Mouse (Mus musculus): ENCODE results near the gene S100a14. TPM values are rescaled to one million over a fixed set of nuclear protein-coding genes. Genes with fewer than 3 reads are reported as not detected.
A peak's percentile ranks its signal among the peaks of the same experiment; 100 is the strongest.

S100a14 gene
- not detected in 2 replicates for polyA plus RNA-seq (2012; rRNA removed)

- no peak within 1 kb of the TSS for H3K27ac ChIP-seq (ENCODE audit: insufficient read depth, low read length)
- TF ChIP-seq POLR2A (IDR thresholded peaks at IDR 0.05; ENCODE audit: extremely low read depth, insufficient read depth, low read length): no peak
- no peak for TF ChIP-seq CTCF (IDR thresholded peaks at IDR 0.05; ENCODE audit: extremely low read depth, insufficient read depth, low read length)
Observed at GRCm38 (mm10) chr3:90526580-90526979, at the start of gene S100a14. Gene S100a14, plus strand, starts transcription at chr3:90526856.

GRCm38 (mm10) chr3:90486998-90487397 is 39.7 kb upstream of the S100a14 start:
- Histone ChIP-seq H3K27ac (ENCODE audit: insufficient read depth, low read length) (no peak overlapping the region), H3K4me1 (ENCODE audit: control insufficient read depth, insufficient read depth, low read length) (no peaks in the 10 kb centered on the region), H3K4me3 (ENCODE audit: insufficient read depth, low read length) (no peak overlapping the region)
- no peak for TF ChIP-seq CTCF (IDR thresholded peaks at IDR 0.05; ENCODE audit: extremely low read depth, insufficient read depth, low read length)
- no peak for TF ChIP-seq POLR2A (IDR thresholded peaks at IDR 0.05; ENCODE audit: extremely low read depth, insufficient read depth, low read length)

More at GRCm38 (mm10) chr3:90526580-90526979, at the start of gene S100a14:
- Histone ChIP-seq H3K4me3 (ENCODE audit: insufficient read depth, low read length) (no peak within 1 kb of the TSS), H3K4me1 (ENCODE audit: control insufficient read depth, insufficient read depth, low read length) (no peaks in the 10 kb centered on the region)

GRCm38 (mm10) chr3:90488576-90488975 is 38.1 kb upstream of the S100a14 start:
- TF ChIP-seq POLR2A (IDR thresholded peaks at IDR 0.05; ENCODE audit: extremely low read depth, insufficient read depth, low read length) (no peak), CTCF (IDR thresholded peaks at IDR 0.05; ENCODE audit: extremely low read depth, insufficient read depth, low read length) (no peak)
- Histone ChIP-seq H3K4me3 (ENCODE audit: insufficient read depth, low read length) (no peak overlapping the region), H3K4me1 (ENCODE audit: control insufficient read depth, insufficient read depth, low read length) (no peaks in the 10 kb centered on the region), H3K27ac (ENCODE audit: insufficient read depth, low read length) (no peak overlapping the region)

- Histone ChIP-seq H3K4me1 (ENCODE audit: control insufficient read depth, insufficient read depth, low read length) (no peaks in the 10 kb centered on the region), H3K4me3 (ENCODE audit: insufficient read depth, low read length) (peak within 1 kb of the TSS; percentile 55), H3K27ac (ENCODE audit: insufficient read depth, low read length) (peak within 1 kb of the TSS; percentile 69)
- peak; percentile 62 for TF ChIP-seq CTCF (IDR thresholded peaks at IDR 0.05; ENCODE audit: extremely low read depth, insufficient read depth, low read length)
- peak; percentile 55; the same call in 1 of the 2 replicates for TF ChIP-seq POLR2A (IDR thresholded peaks at IDR 0.05; ENCODE audit: extremely low read depth, insufficient read depth, low read length)
Observed at GRCm38 (mm10) chr3:90490696-90491256, 35.9 kb upstream of the S100a14 start, which contains the start of gene Snapin. Gene Snapin, minus strand, starts transcription at chr3:90491033.

- TF ChIP-seq POLR2A (IDR thresholded peaks at IDR 0.05; ENCODE audit: extremely low read depth, insufficient read depth, low read length) (no peak), CTCF (IDR thresholded peaks at IDR 0.05; ENCODE audit: extremely low read depth, insufficient read depth, low read length) (no peak)
- no peak overlapping the region for H3K27ac ChIP-seq (ENCODE audit: insufficient read depth, low read length)
- H3K4me3 ChIP-seq (ENCODE audit: insufficient read depth, low read length): no peak overlapping the region; the same call in 1 of the 2 replicates
- H3K4me1 ChIP-seq (ENCODE audit: control insufficient read depth, insufficient read depth, low read length): no peaks in the 10 kb centered on the region
Observed at GRCm38 (mm10) chr3:90491350-90491749, 35.3 kb upstream of the S100a14 start.

GRCm38 (mm10) chr3:90493831-90494540 is 32.7 kb upstream of the S100a14 start:
- no peak for TF ChIP-seq POLR2A (IDR thresholded peaks at IDR 0.05; ENCODE audit: extremely low read depth, insufficient read depth, low read length)
- no peak for TF ChIP-seq CTCF (IDR thresholded peaks at IDR 0.05; ENCODE audit: extremely low read depth, insufficient read depth, low read length)
- Histone ChIP-seq H3K4me3 (ENCODE audit: insufficient read depth, low read length) (no peak overlapping the region), H3K27ac (ENCODE audit: insufficient read depth, low read length) (no peak overlapping the region), H3K4me1 (ENCODE audit: control insufficient read depth, insufficient read depth, low read length) (no peaks in the 10 kb centered on the region)

- TF ChIP-seq POLR2A (IDR thresholded peaks at IDR 0.05; ENCODE audit: extremely low read depth, insufficient read depth, low read length) (0 out of 2 replicates have a peak, but pooled peaks have one; percentile 1), CTCF (IDR thresholded peaks at IDR 0.05; ENCODE audit: extremely low read depth, insufficient read depth, low read length) (no peak)
- no peak overlapping the region for H3K27ac ChIP-seq (ENCODE audit: insufficient read depth, low read length)
- H3K4me1 ChIP-seq (ENCODE audit: control insufficient read depth, insufficient read depth, low read length): no peaks in the 10 kb centered on the region
- H3K4me3 ChIP-seq (ENCODE audit: insufficient read depth, low read length): no peak overlapping the region
Observed at GRCm38 (mm10) chr3:90495850-90496525, 30.7 kb upstream of the S100a14 start.

- Histone ChIP-seq H3K4me1 (ENCODE audit: control insufficient read depth, insufficient read depth, low read length) (no peaks in the 10 kb centered on the region), H3K27ac (ENCODE audit: insufficient read depth, low read length) (no peak overlapping the region), H3K4me3 (ENCODE audit: insufficient read depth, low read length) (no peak overlapping the region)
- TF ChIP-seq CTCF (IDR thresholded peaks at IDR 0.05; ENCODE audit: extremely low read depth, insufficient read depth, low read length): no peak
- TF ChIP-seq POLR2A (IDR thresholded peaks at IDR 0.05; ENCODE audit: extremely low read depth, insufficient read depth, low read length): no peak
Observed at GRCm38 (mm10) chr3:90497597-90497996, 29.1 kb upstream of the S100a14 start.

- no peak for TF ChIP-seq CTCF (IDR thresholded peaks at IDR 0.05; ENCODE audit: extremely low read depth, insufficient read depth, low read length)
- TF ChIP-seq POLR2A (IDR thresholded peaks at IDR 0.05; ENCODE audit: extremely low read depth, insufficient read depth, low read length): no peak
- H3K27ac ChIP-seq (ENCODE audit: insufficient read depth, low read length): no peak overlapping the region
- no peak overlapping the region for H3K4me3 ChIP-seq (ENCODE audit: insufficient read depth, low read length)
- peaks cover 6% of the 10 kb centered on the region; the same call in 1 of the 2 replicates for H3K4me1 ChIP-seq (ENCODE audit: control insufficient read depth, insufficient read depth, low read length)
Observed at GRCm38 (mm10) chr3:90503444-90503843, 23.2 kb upstream of the S100a14 start.

All from cortical plate, adult 2 months (tissue).